Mouse (Mus musculus) myocyte (in vitro differentiated cells): ENCODE measurements around the gene Fgf8. TPM values are rescaled to one million over a fixed set of nuclear protein-coding genes. Genes with fewer than 3 reads are reported as not detected.

Source experiments
- H3K27me3 ChIP-seq: one replicate; pipeline ENCODE4 v1.6.1; 2011; ENCODE audit not compliant: control insufficient read depth, insufficient read depth, insufficient read length
- H3K36me3 ChIP-seq: one replicate; pipeline ENCODE4 v1.6.1; 2011; ENCODE audit not compliant: control insufficient read depth, insufficient read depth
- H3K4me2 ChIP-seq: one replicate; pipeline ENCODE4 v1.6.1; 2011; ENCODE audit warnings: low read depth, control low read depth
- H3K4me3 ChIP-seq: one replicate; pipeline ENCODE4 v1.5.1; 2011; ENCODE audit warnings: mild to moderate bottlenecking, control low read depth, moderate library complexity
- H3K79me2 ChIP-seq: one replicate; pipeline ENCODE4 v1.6.1; 2011; ENCODE audit not compliant: control insufficient read depth, insufficient read depth
- H3ac ChIP-seq: one replicate; pipeline ENCODE4 v1.6.1; 2011; ENCODE audit not compliant: control insufficient read depth, insufficient read length
- CEBPB ChIP-seq: IDR thresholded peaks from 2 replicates; pipeline ENCODE4 v1.6.1; 2011; ENCODE audit warnings: mild to moderate bottlenecking, moderate library complexity; ENCODE audit not compliant: poor library complexity, insufficient read depth, severe bottlenecking
- E2F4 ChIP-seq: IDR thresholded peaks from one replicate; pipeline ENCODE4 v1.6.1; 2011; ENCODE audit warnings: mild to moderate bottlenecking, control low read depth, moderate library complexity; ENCODE audit not compliant: insufficient read depth
- MAX ChIP-seq: IDR thresholded peaks from one replicate; pipeline ENCODE4 v1.6.1; 2011; ENCODE audit warnings: low read depth, mild to moderate bottlenecking, control low read depth
- MYOD1 ChIP-seq, 3 experiments: IDR thresholded peaks; one replicate each; pipeline ENCODE4 v1.6.1; 2011; ENCODE audit warnings: control low read depth in 2 of 3, low read depth in 2 of 3, mild to moderate bottlenecking in 2 of 3, moderate library complexity in 1 of 3; ENCODE audit not compliant: insufficient read length in 2 of 3, control insufficient read depth in 1 of 3
- MYOG ChIP-seq, 3 experiments: IDR thresholded peaks; one replicate each; pipeline ENCODE4 v1.6.1; 2011; ENCODE audit warnings: control low read depth in 2 of 3, low read depth in 2 of 3, mild to moderate bottlenecking in 2 of 3; ENCODE audit not compliant: insufficient read length in 2 of 3, control insufficient read depth in 1 of 3, insufficient read depth in 1 of 3
- POLR2A ChIP-seq: IDR thresholded peaks from one replicate; pipeline ENCODE4 v1.6.1; 2011; ENCODE audit warnings: low read depth, mild to moderate bottlenecking, control low read depth, moderate library complexity; ENCODE audit not compliant: insufficient read length
- POLR2AphosphoS2 ChIP-seq: IDR thresholded peaks from one replicate; pipeline ENCODE4 v1.6.1; 2011; ENCODE audit warnings: low read depth, control low read depth; ENCODE audit not compliant: insufficient read length
- REST ChIP-seq: IDR thresholded peaks from one replicate; pipeline ENCODE4 v1.6.1; 2011; ENCODE audit warnings: mild to moderate bottlenecking, control low read depth, moderate library complexity; ENCODE audit not compliant: insufficient read depth, insufficient read length
- SRF ChIP-seq: IDR thresholded peaks from one replicate; pipeline ENCODE4 v1.6.1; 2011; ENCODE audit warnings: low read depth; ENCODE audit not compliant: control insufficient read depth, insufficient read length
- TCF12 ChIP-seq: IDR thresholded peaks from one replicate; pipeline ENCODE4 v1.6.1; 2011; ENCODE audit warnings: mild to moderate bottlenecking, control low read depth; ENCODE audit not compliant: poor library complexity, insufficient read depth, severe bottlenecking
- TCF3 ChIP-seq: IDR thresholded peaks from one replicate; pipeline ENCODE4 v1.6.1; 2011; ENCODE audit warnings: low read depth, control low read depth; ENCODE audit not compliant: insufficient read length
- USF1 ChIP-seq: IDR thresholded peaks from one replicate; pipeline ENCODE4 v1.6.1; 2011; ENCODE audit warnings: low read depth, mild to moderate bottlenecking, control low read depth, moderate library complexity
- polyA plus RNA-seq: library from polyadenylated mRNA; unstranded; fragments of >200 nt; fragmentation: generic; extraction: Trizol; gene quantifications from one replicate; pipeline ENCODE4 v1.2.1, GENCODE M21; 2012; ENCODE audit warnings: missing spikeins

Fgf8 gene
- polyA plus RNA-seq, 1 experiment: not detected

DNA sequence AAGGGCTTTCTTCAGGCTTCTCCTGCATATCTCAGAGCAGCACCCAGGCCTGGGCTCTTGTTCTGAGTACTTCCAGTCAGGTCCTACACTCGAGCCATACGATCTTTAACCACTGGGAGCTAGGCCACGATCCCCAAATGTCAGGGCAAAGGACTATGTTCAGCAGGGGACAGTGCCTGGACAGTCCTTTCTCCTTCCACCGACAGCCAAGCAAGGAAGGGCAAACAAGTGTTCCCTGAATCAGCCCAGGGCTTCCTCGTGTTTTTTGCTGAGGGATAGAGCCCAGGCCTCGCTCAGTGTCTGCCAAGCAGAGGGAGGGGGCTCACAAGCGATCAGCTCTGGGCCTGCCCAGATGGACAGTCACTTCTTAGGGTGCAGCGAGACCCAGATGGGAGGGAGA is 12.7 kb downstream of the Fgf8 start:
- Histone ChIP-seq H3ac (no peak overlapping the region), H3K4me2 (no peak overlapping the region), H3K27me3 (peaks cover 69% of the 10 kb centered on the region), H3K79me2 (no peaks in the 10 kb centered on the region), H3K4me3 (no peak overlapping the region), H3K36me3 (no peaks in the 10 kb centered on the region)
- TF ChIP-seq MYOD1 (IDR thresholded peaks at IDR 0.05; ENCODE audit: control insufficient read depth in 1 of 3, insufficient read length in 2 of 3, low read depth in 2 of 3) (no peak), MAX (no peak), REST (no peak), CEBPB (no peak), USF1 (no peak), POLR2A (no peak), TCF12 (no peak), MYOG (IDR thresholded peaks at IDR 0.05; ENCODE audit: control insufficient read depth in 1 of 3, insufficient read depth in 1 of 3, insufficient read length in 2 of 3, low read depth in 2 of 3) (no peak), TCF3 (no peak), E2F4 (no peak), SRF (no peak)

DNA sequence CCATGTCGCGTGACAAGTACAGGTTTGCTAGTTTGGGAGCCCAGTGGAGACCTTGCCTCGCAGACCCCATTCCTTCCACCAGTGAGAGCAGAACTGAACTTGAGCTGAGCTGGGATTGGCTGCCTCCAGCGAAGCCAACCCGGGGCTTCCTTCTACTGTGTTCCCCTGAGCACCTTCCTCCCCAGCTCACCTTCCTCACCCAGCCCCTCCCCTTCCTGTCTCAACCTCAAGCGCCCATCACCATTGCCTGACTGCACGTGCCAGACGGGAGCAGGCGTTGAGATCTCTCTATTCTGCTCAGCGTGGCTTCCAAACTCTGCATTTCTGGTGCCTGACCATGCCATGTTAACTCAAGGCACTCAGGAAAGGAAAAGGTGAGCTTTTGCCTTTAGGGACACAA is 15.5 kb downstream of the Fgf8 start:
- H3K27me3 ChIP-seq: peaks cover 50% of the 10 kb centered on the region
- TF ChIP-seq CEBPB (no peak), MYOG (IDR thresholded peaks at IDR 0.05; ENCODE audit: control insufficient read depth in 1 of 3, insufficient read depth in 1 of 3, insufficient read length in 2 of 3, low read depth in 2 of 3) (no peak), E2F4 (no peak), REST (no peak), MYOD1 (IDR thresholded peaks at IDR 0.05; ENCODE audit: control insufficient read depth in 1 of 3, insufficient read length in 2 of 3, low read depth in 2 of 3) (no peak), POLR2AphosphoS2 (no peak), TCF3 (no peak), POLR2A (no peak), SRF (no peak), USF1 (no peak), TCF12 (no peak), MAX (no peak)
- H3K36me3 ChIP-seq: no peaks in the 10 kb centered on the region
- no peak overlapping the region for H3K4me2 ChIP-seq
- no peak overlapping the region for H3ac ChIP-seq
- H3K79me2 ChIP-seq: no peaks in the 10 kb centered on the region
- no peak overlapping the region for H3K4me3 ChIP-seq

DNA sequence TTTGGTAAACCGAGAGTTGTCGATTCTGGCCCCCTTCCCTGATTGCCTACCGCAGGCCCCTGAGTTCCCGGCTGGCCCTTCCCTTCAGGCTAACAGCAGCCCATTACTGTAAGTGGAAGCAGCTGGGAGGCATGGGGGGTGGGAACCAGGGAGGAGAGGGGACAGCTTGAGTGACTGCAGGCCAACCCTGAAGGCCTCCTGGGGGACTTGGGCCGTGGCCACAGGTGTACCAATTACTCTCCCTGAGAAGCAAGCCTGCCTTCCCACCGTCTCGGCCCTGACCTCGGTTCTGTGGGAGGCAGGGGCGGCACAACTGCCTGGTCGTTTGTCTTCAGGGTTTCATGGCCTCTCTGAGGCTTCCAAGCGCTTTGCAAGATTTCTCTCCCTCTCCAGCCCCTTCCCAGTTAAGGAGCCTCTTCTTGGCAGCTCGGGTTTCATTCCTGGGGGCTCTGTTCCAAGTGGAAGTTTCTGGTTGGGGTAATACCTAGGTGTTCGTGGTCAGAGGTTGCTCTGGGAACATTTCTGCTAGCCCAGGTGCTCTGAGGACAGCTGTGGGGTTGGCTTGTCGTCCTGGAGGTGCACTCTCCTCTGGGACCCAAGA is 16.9 kb downstream of the Fgf8 start:
- H3ac ChIP-seq: no peak overlapping the region
- no peak overlapping the region for H3K4me2 ChIP-seq
- no peaks in the 10 kb centered on the region for H3K36me3 ChIP-seq
- no peak for TF ChIP-seq E2F4
- no peak for TF ChIP-seq POLR2A
- TF ChIP-seq CEBPB: no peak
- TF ChIP-seq MAX: no peak
- TF ChIP-seq MYOG (IDR thresholded peaks at IDR 0.05; ENCODE audit: control insufficient read depth in 1 of 3, insufficient read depth in 1 of 3, insufficient read length in 2 of 3, low read depth in 2 of 3): no peak
- no peak for TF ChIP-seq REST
- no peaks in the 10 kb centered on the region for H3K79me2 ChIP-seq
- H3K4me3 ChIP-seq: no peak overlapping the region
- peaks cover 38% of the 10 kb centered on the region for H3K27me3 ChIP-seq

- Histone ChIP-seq H3K4me2 (no peak overlapping the region), H3K79me2 (no peaks in the 10 kb centered on the region), H3K4me3 (no peak overlapping the region), H3K36me3 (no peaks in the 10 kb centered on the region), H3K27me3 (peaks cover 13% of the 10 kb centered on the region), H3ac (no peak overlapping the region)
- TF ChIP-seq MYOG (IDR thresholded peaks at IDR 0.05; ENCODE audit: control insufficient read depth in 1 of 3, insufficient read depth in 1 of 3, insufficient read length in 2 of 3, low read depth in 2 of 3) (no peak), POLR2A (no peak), SRF (no peak)
These were observed 20.5 kb downstream of the Fgf8 start for GRCm38 (mm10) chr19:45722188-45722587.

- Histone ChIP-seq H3K4me3 (no peak overlapping the region), H3K79me2 (no peaks in the 10 kb centered on the region), H3K27me3 (no peaks in the 10 kb centered on the region), H3ac (no peak overlapping the region), H3K36me3 (no peaks in the 10 kb centered on the region), H3K4me2 (peak overlapping the region; percentile 98)
- TF ChIP-seq MAX (no peak), USF1 (no peak), MYOD1 (IDR thresholded peaks at IDR 0.05; ENCODE audit: control insufficient read depth in 1 of 3, insufficient read length in 2 of 3, low read depth in 2 of 3) (no peak), E2F4 (no peak), TCF3 (no peak), POLR2A (no peak), POLR2AphosphoS2 (no peak)
These were observed 24.4 kb downstream of the Fgf8 start for GRCm38 (mm10) chr19:45718286-45718685.
